Mouse (Mus musculus) olfactory bulb, adult 2 months (tissue): ENCODE measurements around the gene Rras.

ENCODE experiments used
- CTCF ChIP-seq: fragments of 200-500 bp; IDR thresholded peaks from 2 replicates; pipeline ENCODE4 v1.5.1; 2012; ENCODE audit warnings: low read depth, mild to moderate bottlenecking, low read length, moderate library complexity; ENCODE audit not compliant: insufficient read depth
- POLR2A ChIP-seq: fragments of 200-500 bp; IDR thresholded peaks from 2 replicates; pipeline ENCODE4 v1.6.1; 2012; ENCODE audit warnings: mild to moderate bottlenecking, low read depth, low read length, moderate library complexity; ENCODE audit not compliant: insufficient read depth

- TF ChIP-seq CTCF (0 out of 2 replicates have a peak, but pooled peaks have one; percentile 15), POLR2A (no peak)
Measured at GRCm38 (mm10) chr7:45068000-45068318, 50.2 kb downstream of the Rras start.
